Mouse (Mus musculus) adrenal gland, adult 10 weeks (tissue): ENCODE results near the gene Ces3b. TPM values are rescaled to one million over a fixed set of nuclear protein-coding genes. Genes with fewer than 3 reads are reported as not detected.

Experiments
- polyA plus RNA-seq: library from polyadenylated mRNA; stranded (reverse); fragments of 350-450 nt; fragmentation: Illumina TruSeq; extraction: RNeasy Lipid Tissue Mini Kit (QIAGEN cat#74804); gene quantifications from one replicate; pipeline ENCODE4 v1.2.3, GENCODE M21; 2014; ENCODE audit warnings: low read depth, low replicate concordance

Gene Ces3b
- polyA plus RNA-seq = not detected

GRCm38 (mm10) chr8:105083449-105084050, at the start of gene Ces3b:
Gene Ces3b, plus strand, starts transcription at chr8:105083753.

GRCm38 (mm10) chr8:105048371-105048854, 35.1 kb upstream of the Ces3b start, which contains the start of gene Ces3a:
Gene Ces3a, plus strand, starts transcription at chr8:105048601.

GRCm38 (mm10) chr8:105131509-105131908, 48.0 kb downstream of the Ces3b start, which contains the start of gene Ces4a:
Gene Ces4a, plus strand, starts transcription at chr8:105131800.

Other genes with a start within 250 kb of the Ces3b start
- not detected for gene Ces2c, start 236.7 kb upstream of the Ces3b start, polyA plus RNA-seq
- 5.0 TPM for gene Ces2e, start 157.5 kb upstream of the Ces3b start, polyA plus RNA-seq
- not detected for gene Ces2f, start 136.4 kb upstream of the Ces3b start, polyA plus RNA-seq
- 3.9 TPM for gene Ces2g, start 122.0 kb upstream of the Ces3b start, polyA plus RNA-seq
- not detected for gene Ces2h, start 82.9 kb upstream of the Ces3b start, polyA plus RNA-seq
- gene Ces3a, start 35.2 kb upstream of the Ces3b start, polyA plus RNA-seq = not detected
- not detected for gene Ces4a, start 48.0 kb downstream of the Ces3b start, polyA plus RNA-seq
- gene Cbfb, start 86.9 kb downstream of the Ces3b start, polyA plus RNA-seq = 305 TPM
- gene D230025D16Rik, start 141.4 kb downstream of the Ces3b start, polyA plus RNA-seq = 70.0 TPM
- gene B3gnt9, start 171.4 kb downstream of the Ces3b start, polyA plus RNA-seq = 1.6 TPM
- 1.2 TPM for gene Tradd, start 180.9 kb downstream of the Ces3b start, polyA plus RNA-seq
- gene Fbxl8, start 180.9 kb downstream of the Ces3b start, polyA plus RNA-seq = not detected
- not detected for gene Hsf4, start 186.0 kb downstream of the Ces3b start, polyA plus RNA-seq
- gene Nol3, start 192.4 kb downstream of the Ces3b start, polyA plus RNA-seq = 1.4 TPM
- 0.70 TPM for gene 4931428F04Rik, start 206.1 kb downstream of the Ces3b start, polyA plus RNA-seq
- not detected for gene Exoc3l, start 212.3 kb downstream of the Ces3b start, polyA plus RNA-seq
- 5.1 TPM for gene E2f4, start 213.9 kb downstream of the Ces3b start, polyA plus RNA-seq
- 1.0 TPM for gene Elmo3, start 221.8 kb downstream of the Ces3b start, polyA plus RNA-seq
- not detected for gene Lrrc29, start 242.5 kb downstream of the Ces3b start, polyA plus RNA-seq
- 5.9 TPM for gene Tmem208, start 242.6 kb downstream of the Ces3b start, polyA plus RNA-seq